27 mouse cellular contexts compared by ENCODE assay signal in genomic region chr3:60789441-60789840, GRCm38 (mm10).
A peak's percentile ranks its signal among the peaks of the same experiment; 100 is the strongest.
DNase-seq lines count a peak whose midpoint lies in the region; ATAC-seq and TF ChIP-seq lines count a peak whose summit lies in the region.
"Had no signal": no experiment of that assay in that cellular context is flagged by ENCODE, and none has a peak within 500 bp of the region (broad histone marks: within the 10 kb centered on the region; RNA-seq: fewer than 3 reads in every experiment).

No protein-coding gene starts in this region.

- H3K4me2 ChIP-seq in embryonic facial prominence, embryonic 14.5 days (ENCODE audit: low read depth, low read length) = no peak overlapping the region
- no peak overlapping the region for H3K4me2 ChIP-seq in hindbrain, postnatal 0 days (ENCODE audit: low read depth, low read length)
- no peak overlapping the region for H3K4me2 ChIP-seq in hindbrain, embryonic 12.5 days (replicated peaks)
- H3K4me2 ChIP-seq: embryonic facial prominence, embryonic 15.5 days; forebrain, embryonic 13.5 days; heart, embryonic 12.5 days; heart, embryonic 15.5 days; hindbrain, embryonic 14.5 days had no signal

- TF ChIP-seq CTCF in hindbrain, postnatal 0 days (IDR thresholded peaks at IDR 0.05; ENCODE audit: low read depth) = no peak

- H3K4me3 ChIP-seq in embryonic facial prominence, embryonic 14.5 days (ENCODE audit: low read depth, low read length) = no peak overlapping the region
- no peak overlapping the region for H3K4me3 ChIP-seq in embryonic facial prominence, embryonic 10.5 days
- no peak overlapping the region for H3K4me3 ChIP-seq in hindbrain, postnatal 0 days (ENCODE audit: low read length)
- no peak overlapping the region for H3K4me3 ChIP-seq in hindbrain, embryonic 12.5 days
- H3K4me3 ChIP-seq: embryonic facial prominence, embryonic 15.5 days; forebrain, embryonic 13.5 days; heart, embryonic 12.5 days; heart, embryonic 15.5 days; hindbrain, embryonic 10.5 days had no signal

- H3K9ac ChIP-seq in embryonic facial prominence, embryonic 14.5 days (ENCODE audit: low read depth, low read length) = no peak overlapping the region
- H3K9ac ChIP-seq in hindbrain, postnatal 0 days (replicated peaks; ENCODE audit: low read length) = no peak overlapping the region
- H3K9ac ChIP-seq in hindbrain, embryonic 12.5 days = no peak overlapping the region
- H3K9ac ChIP-seq: embryonic facial prominence, embryonic 15.5 days; forebrain, embryonic 13.5 days; heart, embryonic 12.5 days; heart, embryonic 15.5 days; hindbrain, embryonic 14.5 days had no signal

- no peaks in the 10 kb centered on the region for H3K9me3 ChIP-seq in embryonic facial prominence, embryonic 14.5 days (ENCODE audit: control insufficient read depth, low read length)
- H3K9me3 ChIP-seq in embryonic facial prominence, embryonic 10.5 days = no peaks in the 10 kb centered on the region
- no peaks in the 10 kb centered on the region for H3K9me3 ChIP-seq in hindbrain, postnatal 0 days (ENCODE audit: low read length)
- H3K9me3 ChIP-seq in hindbrain, embryonic 12.5 days (replicated peaks) = no peaks in the 10 kb centered on the region
- H3K9me3 ChIP-seq: embryonic facial prominence, embryonic 15.5 days; forebrain, embryonic 13.5 days; G1E; heart, embryonic 12.5 days; heart, embryonic 15.5 days; hindbrain, embryonic 10.5 days had no signal

- H3K27me3 ChIP-seq in embryonic facial prominence, embryonic 14.5 days (replicated peaks; ENCODE audit: control insufficient read depth, insufficient read depth, low read length) = no peaks in the 10 kb centered on the region
- no peaks in the 10 kb centered on the region for H3K27me3 ChIP-seq in embryonic facial prominence, embryonic 10.5 days (replicated peaks; ENCODE audit: low read depth, poor library complexity, severe bottlenecking)
- H3K27me3 ChIP-seq in hindbrain, postnatal 0 days (ENCODE audit: insufficient read depth, low read length) = no peaks in the 10 kb centered on the region
- H3K27me3 ChIP-seq in hindbrain, embryonic 12.5 days = no peaks in the 10 kb centered on the region
- H3K27me3 ChIP-seq: CH12.LX; embryonic facial prominence, embryonic 15.5 days; forebrain, embryonic 13.5 days; heart, embryonic 12.5 days; heart, embryonic 15.5 days had no signal

- 55% methylated on average over 4 of the region's 4 CpGs for WGBS in embryonic facial prominence, embryonic 14.5 days
- WGBS in embryonic facial prominence, embryonic 10.5 days = 90% methylated on average over 4 of the region's 4 CpGs
- WGBS in hindbrain, postnatal 0 days = 75% methylated on average over 4 of the region's 4 CpGs
- 83% methylated on average over 4 of the region's 4 CpGs for WGBS in hindbrain, embryonic 12.5 days

- H3K4me1 ChIP-seq in embryonic facial prominence, embryonic 14.5 days (ENCODE audit: control insufficient read depth, insufficient read depth, low read length) = peaks cover 6% of the 10 kb centered on the region; the same call in 1 of the 2 replicates
- peaks cover 8% of the 10 kb centered on the region; the same call in 1 of the 2 replicates for H3K4me1 ChIP-seq in embryonic facial prominence, embryonic 10.5 days
- no peaks in the 10 kb centered on the region for H3K4me1 ChIP-seq in hindbrain, postnatal 0 days (ENCODE audit: insufficient read depth, low read length)
- H3K4me1 ChIP-seq in hindbrain, embryonic 12.5 days = 0 out of 2 replicates have a peak, but pooled peaks cover 6% of the 10 kb centered on the region

- H3K27ac ChIP-seq in embryonic facial prominence, embryonic 14.5 days (replicated peaks; ENCODE audit: low read depth, low read length) = no peak overlapping the region
- H3K27ac ChIP-seq in embryonic facial prominence, embryonic 10.5 days (replicated peaks) = no peak overlapping the region
- no peak overlapping the region for H3K27ac ChIP-seq in hindbrain, postnatal 0 days
- H3K27ac ChIP-seq in hindbrain, embryonic 12.5 days = no peak overlapping the region
- H3K27ac ChIP-seq: embryonic facial prominence, embryonic 15.5 days; forebrain, embryonic 13.5 days; heart, embryonic 15.5 days; hindbrain, embryonic 10.5 days; hindbrain, embryonic 14.5 days had no signal

- ATAC-seq in embryonic facial prominence, embryonic 14.5 days (ENCODE audit: low read depth) = no peak
- no peak for ATAC-seq in hindbrain, postnatal 0 days
- ATAC-seq in hindbrain, embryonic 12.5 days (ENCODE audit: low FRiP score) = no peak
- ATAC-seq: activated CD4-positive, CD25-positive, alpha-beta regulatory T cell, adult 4 months; forebrain, embryonic 13.5 days; intestine, postnatal 0 days had no signal

- H3K36me3 ChIP-seq in embryonic facial prominence, embryonic 14.5 days (ENCODE audit: control insufficient read depth, insufficient read depth, low read length) = no peaks in the 10 kb centered on the region
- H3K36me3 ChIP-seq in embryonic facial prominence, embryonic 10.5 days (replicated peaks) = no peaks in the 10 kb centered on the region
- H3K36me3 ChIP-seq in hindbrain, postnatal 0 days (ENCODE audit: insufficient read depth, low read length) = no peaks in the 10 kb centered on the region
- H3K36me3 ChIP-seq in hindbrain, embryonic 12.5 days = no peaks in the 10 kb centered on the region
- H3K36me3 ChIP-seq: embryonic facial prominence, embryonic 15.5 days; G1E; heart, embryonic 12.5 days; heart, embryonic 15.5 days; hindbrain, embryonic 10.5 days had no signal

- DNase-seq in embryonic facial prominence, embryonic 14.5 days (ENCODE audit: low spot score) = peak; percentile 76
- no peak for DNase-seq in embryonic facial prominence, embryonic 10.5 days (ENCODE audit: low spot score)
- DNase-seq in hindbrain, postnatal 0 days (ENCODE audit: low spot score) = peak; percentile 24
- DNase-seq in right cerebral cortex, postnatal 4 days = peak; percentile 19
- DNase-seq in right cerebral cortex, adult 2 months (ENCODE audit: low spot score in 2 of 2) = no peak
- DNase-seq in neural tube, embryonic 10.5 days (ENCODE audit: extremely low spot score, low spot score) = no peak
- DNase-seq: adrenal gland, adult 8-10 months; adrenal gland, postnatal 25 days; B cell, adult 2 months; cerebellum, adult 18-20 months; cerebellum, adult 9-10 months; embryo, embryonic 11 days; gastrocnemius, postnatal 25 days; heart, adult 18-20 months; heart, postnatal 10 days; heart, postnatal 36 days had no signal

Comparison
In these comparisons a context has a peak if more than half of its experiments do, and no peak if none do; other contexts are left out.
1. DNase-seq: peak in embryonic facial prominence, embryonic 14.5 days (single experiment), hindbrain, postnatal 0 days (single experiment) and right cerebral cortex, postnatal 4 days (single experiment); none in embryonic facial prominence, embryonic 10.5 days (single experiment), right cerebral cortex, adult 2 months (0 of 2) and neural tube, embryonic 10.5 days (single experiment).